Mouse (Mus musculus): ENCODE data around the gene Sntg2.

DNA sequence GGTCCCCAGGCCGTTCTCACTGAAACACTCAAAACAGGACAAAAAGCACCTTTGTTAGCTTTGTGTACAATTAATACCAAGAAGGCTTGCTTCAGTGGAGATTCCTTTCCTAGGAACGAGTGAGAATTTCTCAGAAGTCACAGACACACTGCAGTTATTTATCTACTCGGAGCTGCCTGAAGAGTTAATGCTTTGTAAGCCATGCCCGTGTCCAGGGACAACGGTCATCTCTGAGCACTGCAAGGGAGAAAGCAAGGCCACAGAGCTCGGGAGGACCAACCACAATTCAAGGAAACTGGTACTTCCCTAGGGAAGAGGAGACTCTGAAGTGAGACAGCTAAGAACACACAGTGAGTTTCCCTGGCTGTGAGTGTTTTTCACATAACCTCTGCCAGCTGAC lies 15.5 kb downstream of the Sntg2 start:
- TF ChIP-seq CTCF (IDR thresholded peaks at IDR 0.05) (no peak), EP300 (IDR thresholded peaks at IDR 0.05; ENCODE audit: insufficient read depth, low read depth, low read length) (no peak), POLR2A (IDR thresholded peaks at IDR 0.05; ENCODE audit: insufficient read depth, low read depth, low read length) (no peak)

All from heart, adult 2 months (tissue).